Mouse (Mus musculus) heart, postnatal 0 days (tissue): Measurements from ENCODE around the gene Ficd. TPM values are rescaled to one million over a fixed set of nuclear protein-coding genes. Genes with fewer than 3 reads are reported as not detected.
A peak's percentile ranks its signal among the peaks of the same experiment; 100 is the strongest.

Experiments used
- ATAC-seq: fragments of 200-750 bp; cut with Nextera tagmentation; 2 replicates; pipeline ENCODE4 v1.8.0; 2017; ENCODE audit warnings: low read depth, moderate number of reproducible peaks, moderate library complexity; ENCODE audit not compliant: insufficient read depth
- DNase-seq: peaks from one replicate; pipeline ENCODE4 v3.0.0-alpha.2; 2016; ENCODE audit warnings: low spot score
- H3K27ac ChIP-seq: fragments of 300-500 bp; sonication (generic); 2 replicates; pipeline ENCODE4 v1.5.1; 2014; ENCODE audit warnings: low read depth, mild to moderate bottlenecking
- H3K27me3 ChIP-seq: fragments of 300-500 bp; sonication (generic); 2 replicates; pipeline ENCODE4 v1.6.1; 2014; ENCODE audit warnings: low read length, mixed read lengths; ENCODE audit not compliant: control insufficient read depth, insufficient read depth
- H3K36me3 ChIP-seq: fragments of 300-500 bp; sonication (generic); replicated peaks from 2 replicates; pipeline ENCODE4 v1.6.1; 2014; ENCODE audit warnings: low read length, mixed read lengths; ENCODE audit not compliant: control insufficient read depth, insufficient read depth
- H3K4me1 ChIP-seq: fragments of 300-500 bp; sonication (generic); 2 replicates; pipeline ENCODE4 v1.6.1; 2014; ENCODE audit warnings: antibody characterized with exemption; ENCODE audit not compliant: control insufficient read depth, insufficient read depth
- H3K4me2 ChIP-seq: fragments of 300-500 bp; sonication (generic); 2 replicates; pipeline ENCODE4 v1.6.1; 2014; ENCODE audit warnings: low read depth, mild to moderate bottlenecking, low read length, moderate library complexity
- H3K4me3 ChIP-seq: fragments of 300-500 bp; sonication (generic); 2 replicates; pipeline ENCODE4 v1.5.1; 2014; ENCODE audit warnings: low read depth, low read length
- H3K9ac ChIP-seq: fragments of 300-500 bp; sonication (generic); replicated peaks from 2 replicates; pipeline ENCODE4 v1.6.1; 2014; ENCODE audit warnings: low read depth, low read length, mixed read lengths
- H3K9me3 ChIP-seq: fragments of 300-500 bp; sonication (generic); replicated peaks from 2 replicates; pipeline ENCODE4 v1.6.1; 2016; ENCODE audit warnings: low read length; ENCODE audit not compliant: control insufficient read depth
- CTCF ChIP-seq: IDR thresholded peaks from 2 replicates; pipeline ENCODE4 v1.5.1; 2016; ENCODE audit warnings: antibody characterized with exemption, control low read depth, low read depth
- EP300 ChIP-seq: IDR thresholded peaks from 2 replicates; pipeline ENCODE4 v1.6.1; 2016; ENCODE audit warnings: antibody characterized with exemption, low read depth
- WGBS: fragments of 180-500 bp; shearing (Covaris S2); extraction: QIAGEN DNeasy Blood & Tissue Kit; methylation state at CpG from one replicate; pipeline ENCODE4 v1.1.7; 2014; 5-methylcytosine and 5-hydroxymethylcytosine counted together
- polyA plus RNA-seq: library from polyadenylated mRNA; unstranded; fragments of >200 nt; fragmentation: Nextera tagmentation; extraction: Ambion mirVana; gene quantifications from 2 replicates; pipeline ENCODE4 v1.2.1, GENCODE M21; 2015
- total RNA-seq: library from RNA; depleted of rRNA; stranded (reverse); fragments of >200 nt; gene quantifications from 2 replicates; pipeline ENCODE4 v1.2.3, GENCODE M21; 2014; ENCODE audit warnings: low replicate concordance; rRNA removed

Gene Ficd
- total RNA-seq, result 5.5 and 7.1 TPM in 2 replicates
- 4.1 and 5.3 TPM in 2 replicates for polyA plus RNA-seq

- Histone ChIP-seq H3K27me3 (no peaks in the 10 kb centered on the region), H3K4me2 (peak within 1 kb of the TSS; percentile 90), H3K9ac (peak within 1 kb of the TSS; percentile 72), H3K9me3 (no peaks in the 10 kb centered on the region), H3K4me1 (peaks cover 12% of the 10 kb centered on the region), H3K4me3 (peak within 1 kb of the TSS; percentile 86), H3K36me3 (peaks cover 28% of the 10 kb centered on the region), H3K27ac (peak within 1 kb of the TSS; percentile 93)
- DNase-seq, result peak; percentile 99
- TF ChIP-seq EP300, result no peak
- no peak for TF ChIP-seq CTCF
- ATAC-seq, result peak; percentile 99
- WGBS, result under 1% methylated on average over 63 of the region's 71 CpGs
Measured at GRCm38 (mm10) chr5:113735345-113736112, at the start of gene Ficd. Gene Ficd (plus strand): TSS chr5:113735803.

- DNase-seq (no peak), ATAC-seq (no peak)
- no peaks in the 10 kb centered on the region for H3K27me3 ChIP-seq
- no peak overlapping the region for H3K4me3 ChIP-seq
- H3K4me2 ChIP-seq, result no peak overlapping the region
- no peak overlapping the region for H3K27ac ChIP-seq
- no peaks in the 10 kb centered on the region for H3K36me3 ChIP-seq
- WGBS, result 78% methylated on average over 5 of the region's 5 CpGs
- no peaks in the 10 kb centered on the region for H3K4me1 ChIP-seq
- H3K9ac ChIP-seq, result no peak overlapping the region
- TF ChIP-seq EP300 (no peak), CTCF (no peak)
- H3K9me3 ChIP-seq, result no peaks in the 10 kb centered on the region
Measured at GRCm38 (mm10) chr5:113687514-113687913, 48.1 kb upstream of the Ficd start.

GRCm38 (mm10) chr5:113690069-113690548 lies 45.5 kb upstream of the Ficd start:
- no peaks in the 10 kb centered on the region for H3K9me3 ChIP-seq
- no peaks in the 10 kb centered on the region for H3K4me1 ChIP-seq
- H3K27ac ChIP-seq, result no peak overlapping the region
- no peak overlapping the region for H3K9ac ChIP-seq
- 75% methylated on average over 15 of the region's 15 CpGs for WGBS
- H3K36me3 ChIP-seq, result no peaks in the 10 kb centered on the region
- H3K27me3 ChIP-seq, result 0 out of 2 replicates have a peak, but pooled peaks cover 1% of the 10 kb centered on the region
- DNase-seq, result no peak
- TF ChIP-seq EP300 (no peak), CTCF (no peak)
- ATAC-seq, result no peak
- no peak overlapping the region for H3K4me2 ChIP-seq
- no peak overlapping the region for H3K4me3 ChIP-seq

- Histone ChIP-seq H3K4me3 (no peak overlapping the region), H3K36me3 (no peaks in the 10 kb centered on the region), H3K27ac (no peak overlapping the region), H3K9me3 (no peaks in the 10 kb centered on the region), H3K4me2 (no peak overlapping the region), H3K4me1 (no peaks in the 10 kb centered on the region), H3K9ac (no peak overlapping the region), H3K27me3 (0 out of 2 replicates have a peak, but pooled peaks cover 5% of the 10 kb centered on the region)
- DNase-seq (no peak), ATAC-seq (no peak)
- no peak for TF ChIP-seq CTCF
- TF ChIP-seq EP300, result no peak
- 86% methylated on average over 2 of the region's 2 CpGs for WGBS
Measured at GRCm38 (mm10) chr5:113690866-113691265, 44.7 kb upstream of the Ficd start.

GRCm38 (mm10) chr5:113693196-113693755 lies 42.3 kb upstream of the Ficd start:
- ATAC-seq, result no peak

More at GRCm38 (mm10) chr5:113693196-113693755, 42.3 kb upstream of the Ficd start:
- no peak for TF ChIP-seq EP300
- TF ChIP-seq CTCF, result no peak
- H3K4me1 ChIP-seq, result no peaks in the 10 kb centered on the region
- H3K36me3 ChIP-seq, result no peaks in the 10 kb centered on the region
- DNase-seq, result no peak
- 81% methylated on average over 8 of the region's 8 CpGs for WGBS
- peaks cover 11% of the 10 kb centered on the region; the same call in 1 of the 2 replicates for H3K27me3 ChIP-seq
- no peak overlapping the region for H3K4me3 ChIP-seq
- no peaks in the 10 kb centered on the region for H3K9me3 ChIP-seq
- no peak overlapping the region for H3K4me2 ChIP-seq
- no peak overlapping the region for H3K27ac ChIP-seq
- no peak overlapping the region for H3K9ac ChIP-seq
